Mouse (Mus musculus): ENCODE measurements around the gene Ankfn1.

Ankfn1 gene

GRCm38 (mm10) chr11:89370373-89370772 is 407.1 kb downstream of the Ankfn1 start:
- DNase-seq (ENCODE audit: low spot score in 2 of 2) = no peak

- DNase-seq (ENCODE audit: low spot score in 2 of 2) = no peak
Observed at GRCm38 (mm10) chr11:89363981-89364380, 413.5 kb downstream of the Ankfn1 start.

GRCm38 (mm10) chr11:89360895-89361294 is 416.6 kb downstream of the Ankfn1 start:
- no peak for DNase-seq (ENCODE audit: low spot score in 2 of 2)

- no peak for DNase-seq (ENCODE audit: low spot score in 2 of 2)
Observed at GRCm38 (mm10) chr11:89358546-89358945, 418.9 kb downstream of the Ankfn1 start.

GRCm38 (mm10) chr11:89356479-89356878 is 421.0 kb downstream of the Ankfn1 start:
- DNase-seq (ENCODE audit: low spot score in 2 of 2) = no peak

- DNase-seq (ENCODE audit: low spot score in 2 of 2) = no peak
Observed at GRCm38 (mm10) chr11:89356018-89356417, 421.4 kb downstream of the Ankfn1 start.

GRCm38 (mm10) chr11:89340238-89340637 is 437.2 kb downstream of the Ankfn1 start:
- no peak for DNase-seq (ENCODE audit: low spot score in 2 of 2)
